Mouse (Mus musculus) lung, postnatal 0 days (tissue): ENCODE measurements around the gene Has1.

ENCODE experiments used
- CTCF ChIP-seq: IDR thresholded peaks from 2 replicates; pipeline ENCODE4 v1.5.1; 2016; ENCODE audit warnings: antibody characterized with exemption, mild to moderate bottlenecking
- EP300 ChIP-seq: IDR thresholded peaks from 2 replicates; pipeline ENCODE4 v1.6.1; 2016; ENCODE audit warnings: antibody characterized with exemption, mild to moderate bottlenecking, control low read depth

DNA sequence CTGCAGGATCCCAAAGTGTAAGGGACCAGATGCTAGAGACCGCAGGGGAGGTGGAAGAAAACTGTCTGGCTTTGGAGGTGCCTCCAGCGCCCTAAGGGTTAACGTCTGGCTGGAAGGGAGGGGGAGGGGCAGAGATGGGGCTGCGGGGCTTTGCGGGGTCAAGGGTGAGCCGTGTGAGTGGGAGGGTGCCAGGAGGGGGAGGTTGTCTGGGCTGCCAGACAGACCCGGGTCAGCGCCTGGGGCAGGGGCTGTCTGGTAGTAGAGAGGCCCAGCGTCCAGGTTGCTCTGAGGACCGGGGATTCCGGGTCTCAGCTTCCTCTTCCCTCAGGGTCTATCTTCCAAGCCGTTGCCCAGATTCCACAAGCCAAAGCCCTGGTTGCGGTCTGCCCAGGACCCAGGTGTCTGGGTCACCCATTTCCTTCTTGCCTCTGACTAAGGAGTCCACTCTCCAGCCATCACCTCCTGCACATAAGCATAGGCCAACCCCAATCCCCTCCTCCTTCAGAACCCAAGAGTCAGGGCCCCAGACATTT lies 27.3 kb downstream of the Has1 start:
- no peak for TF ChIP-seq EP300
- TF ChIP-seq CTCF: no peak
